In genomic region chr19:4124432-4124831, GRCm38 (mm10) we compare ENCODE assay signal across 26 mouse cellular contexts. TPM values are rescaled to one million over a fixed set of nuclear protein-coding genes. Genes with fewer than 3 reads are reported as not detected.
DNase-seq lines count a peak whose midpoint lies in the region; ATAC-seq and TF ChIP-seq lines count a peak whose summit lies in the region.
"Had no signal": no experiment of that assay in that cellular context is flagged by ENCODE, and none has a peak within 500 bp of the region (broad histone marks: within the 10 kb centered on the region; RNA-seq: fewer than 3 reads in every experiment).

No protein-coding gene starts in this region.

- TF ChIP-seq CTCF in intestine, postnatal 0 days (IDR thresholded peaks at IDR 0.05; ENCODE audit: low read depth), result no peak
- no peak for TF ChIP-seq CTCF in liver, postnatal 0 days (IDR thresholded peaks at IDR 0.05; ENCODE audit: low read depth)

- H3K4me3 ChIP-seq in intestine, embryonic 16.5 days (ENCODE audit: low read length), result no peak overlapping the region
- no peak overlapping the region for H3K4me3 ChIP-seq in intestine, postnatal 0 days (ENCODE audit: low read depth, low read length)
- no peak overlapping the region for H3K4me3 ChIP-seq in midbrain, embryonic 16.5 days (ENCODE audit: low read depth, low read length)
- H3K4me3 ChIP-seq in midbrain, embryonic 10.5 days, result no peak overlapping the region
- peak overlapping the region; percentile 74; the same call in 1 of the 2 replicates for H3K4me3 ChIP-seq in embryonic facial prominence, embryonic 13.5 days
- no peak overlapping the region for H3K4me3 ChIP-seq in liver, postnatal 0 days (ENCODE audit: low read depth, low read length)
- H3K4me3 ChIP-seq: heart, adult 2 months had no signal

- no peak overlapping the region for H3K9ac ChIP-seq in intestine, embryonic 16.5 days (ENCODE audit: low read depth, low read length)
- H3K9ac ChIP-seq in intestine, postnatal 0 days (ENCODE audit: low read depth, low read length), result no peak overlapping the region
- H3K9ac ChIP-seq in midbrain, embryonic 16.5 days (ENCODE audit: low read depth, low read length), result peak overlapping the region; percentile 14; the same call in 1 of the 2 replicates
- peak overlapping the region; percentile 87 for H3K9ac ChIP-seq in embryonic facial prominence, embryonic 13.5 days
- H3K9ac ChIP-seq in liver, postnatal 0 days (replicated peaks), result no peak overlapping the region
- H3K9ac ChIP-seq: forebrain, embryonic 12.5 days had no signal

- WGBS in intestine, embryonic 16.5 days, result 75% methylated on average over 4 of the region's 4 CpGs
- 64% methylated on average over 4 of the region's 4 CpGs for WGBS in intestine, postnatal 0 days
- 91% methylated on average over 4 of the region's 4 CpGs for WGBS in midbrain, embryonic 16.5 days
- WGBS in midbrain, embryonic 10.5 days, result 89% methylated on average over 4 of the region's 4 CpGs
- WGBS in embryonic facial prominence, embryonic 13.5 days, result 54% methylated on average over 4 of the region's 4 CpGs
- WGBS in liver, postnatal 0 days (ENCODE audit: insufficient replicate concordance), result 81% methylated on average over 4 of the region's 4 CpGs

- no peaks in the 10 kb centered on the region for H3K27me3 ChIP-seq in intestine, embryonic 16.5 days (replicated peaks; ENCODE audit: control insufficient read depth, insufficient read depth, low read length)
- no peaks in the 10 kb centered on the region for H3K27me3 ChIP-seq in intestine, postnatal 0 days (replicated peaks; ENCODE audit: control insufficient read depth, insufficient read depth, low read length)
- no peaks in the 10 kb centered on the region for H3K27me3 ChIP-seq in midbrain, embryonic 16.5 days (ENCODE audit: control insufficient read depth, insufficient read depth, low read depth, low read length)
- peaks cover 8% of the 10 kb centered on the region; the same call in 1 of the 2 replicates for H3K27me3 ChIP-seq in midbrain, embryonic 10.5 days (ENCODE audit: low read depth, poor library complexity, severe bottlenecking)
- H3K27me3 ChIP-seq in embryonic facial prominence, embryonic 13.5 days, result no peaks in the 10 kb centered on the region
- no peaks in the 10 kb centered on the region for H3K27me3 ChIP-seq in liver, postnatal 0 days (ENCODE audit: insufficient read depth, low read length)
- H3K27me3 ChIP-seq: kidney, embryonic 15.5 days; lung, embryonic 15.5 days had no signal

- H3K36me3 ChIP-seq in intestine, embryonic 16.5 days (ENCODE audit: control insufficient read depth, insufficient read depth, low read length), result 0 out of 2 replicates have a peak, but pooled peaks cover 2% of the 10 kb centered on the region
- H3K36me3 ChIP-seq in intestine, postnatal 0 days (ENCODE audit: control insufficient read depth, insufficient read depth), result peaks cover 10% of the 10 kb centered on the region
- H3K36me3 ChIP-seq in midbrain, embryonic 16.5 days (ENCODE audit: control insufficient read depth, insufficient read depth, low read length), result peaks cover 6% of the 10 kb centered on the region; the same call in 1 of the 2 replicates
- peaks cover 21% of the 10 kb centered on the region for H3K36me3 ChIP-seq in midbrain, embryonic 10.5 days
- peaks cover 19% of the 10 kb centered on the region for H3K36me3 ChIP-seq in embryonic facial prominence, embryonic 13.5 days
- peaks cover 16% of the 10 kb centered on the region for H3K36me3 ChIP-seq in liver, postnatal 0 days (replicated peaks; ENCODE audit: insufficient read depth, low read length)

- H3K9me3 ChIP-seq in intestine, embryonic 16.5 days (ENCODE audit: control insufficient read depth, low read length), result no peaks in the 10 kb centered on the region
- H3K9me3 ChIP-seq in intestine, postnatal 0 days (ENCODE audit: control insufficient read depth), result no peaks in the 10 kb centered on the region
- no peaks in the 10 kb centered on the region for H3K9me3 ChIP-seq in midbrain, embryonic 16.5 days (replicated peaks; ENCODE audit: control insufficient read depth, low read length, poor library complexity, severe bottlenecking)
- H3K9me3 ChIP-seq in midbrain, embryonic 10.5 days (replicated peaks), result no peaks in the 10 kb centered on the region
- no peaks in the 10 kb centered on the region for H3K9me3 ChIP-seq in embryonic facial prominence, embryonic 13.5 days
- no peaks in the 10 kb centered on the region for H3K9me3 ChIP-seq in liver, postnatal 0 days (ENCODE audit: low read length)
- H3K9me3 ChIP-seq: forebrain, embryonic 12.5 days; kidney, embryonic 15.5 days; lung, embryonic 15.5 days had no signal

- H3K27ac ChIP-seq in intestine, embryonic 16.5 days (ENCODE audit: low read length), result peak overlapping the region; percentile 6; the same call in 1 of the 2 replicates
- no peak overlapping the region for H3K27ac ChIP-seq in intestine, postnatal 0 days (ENCODE audit: low read depth, low read length)
- no peak overlapping the region for H3K27ac ChIP-seq in midbrain, embryonic 16.5 days (ENCODE audit: low read length)
- no peak overlapping the region for H3K27ac ChIP-seq in midbrain, embryonic 10.5 days (replicated peaks)
- H3K27ac ChIP-seq in embryonic facial prominence, embryonic 13.5 days, result peak overlapping the region; percentile 82
- 0 out of 2 replicates have a peak overlapping the region, but pooled peaks have one; percentile 78 for H3K27ac ChIP-seq in liver, postnatal 0 days (ENCODE audit: low read depth)
- H3K27ac ChIP-seq: heart, adult 2 months; lung, embryonic 15.5 days had no signal

- H3K4me2 ChIP-seq in intestine, embryonic 16.5 days (ENCODE audit: low read depth, low read length), result no peak overlapping the region
- no peak overlapping the region for H3K4me2 ChIP-seq in intestine, postnatal 0 days (replicated peaks; ENCODE audit: low read depth)
- no peak overlapping the region for H3K4me2 ChIP-seq in midbrain, embryonic 16.5 days (ENCODE audit: low read length)
- H3K4me2 ChIP-seq in embryonic facial prominence, embryonic 13.5 days, result peak overlapping the region; percentile 72
- H3K4me2 ChIP-seq in liver, postnatal 0 days (ENCODE audit: low read depth, low read length), result peak overlapping the region; percentile 64

- H3K4me1 ChIP-seq in intestine, embryonic 16.5 days (ENCODE audit: control insufficient read depth, insufficient read depth, low read length), result peaks cover 21% of the 10 kb centered on the region
- H3K4me1 ChIP-seq in intestine, postnatal 0 days (replicated peaks; ENCODE audit: control insufficient read depth, insufficient read depth, low read length), result peaks cover 8% of the 10 kb centered on the region; the same call in 1 of the 2 replicates
- peaks cover 21% of the 10 kb centered on the region for H3K4me1 ChIP-seq in midbrain, embryonic 16.5 days (ENCODE audit: control insufficient read depth, insufficient read depth, low read length)
- peaks cover 36% of the 10 kb centered on the region for H3K4me1 ChIP-seq in midbrain, embryonic 10.5 days
- H3K4me1 ChIP-seq in embryonic facial prominence, embryonic 13.5 days, result peaks cover 46% of the 10 kb centered on the region
- peaks cover 52% of the 10 kb centered on the region for H3K4me1 ChIP-seq in liver, postnatal 0 days (ENCODE audit: insufficient read depth)

- no peak for TF ChIP-seq EP300 in liver, postnatal 0 days (IDR thresholded peaks at IDR 0.05; ENCODE audit: low read depth)

- DNase-seq in midbrain, embryonic 10.5 days (ENCODE audit: low spot score), result no peak
- DNase-seq in liver, postnatal 0 days, result no peak
- no peak for DNase-seq in c-Kit-positive CD71-positive TER-119-positive erythroid progenitor cells, embryonic 14.5 days (ENCODE audit: low spot score)
- no peak for DNase-seq in adrenal gland, adult 2 months
- DNase-seq: cerebellum, adult 11 months; gastrocnemius, postnatal 10 days; heart, adult 2 months; right cerebral cortex, postnatal 4 days; thymus, adult 2 months had no signal

- no peak for ATAC-seq in intestine, embryonic 16.5 days
- no peak for ATAC-seq in intestine, postnatal 0 days
- no peak for ATAC-seq in midbrain, embryonic 16.5 days
- no peak for ATAC-seq in embryonic facial prominence, embryonic 13.5 days (ENCODE audit: insufficient number of reproducible peaks, insufficient read depth, low FRiP score, low TSS enrichment, low read depth)
- ATAC-seq in liver, postnatal 0 days, result no peak

RNA-seq across cellular contexts. Expression of gene Aip, which starts 1.2 kb away (rescaled TPM):
- polyA plus RNA-seq in intestine, embryonic 16.5 days (2015; fragmentation: Nextera tagmentation; extraction: Ambion mirVana), result 78.4 and 81.2 TPM in 2 replicates
- polyA plus RNA-seq in intestine, postnatal 0 days (2015; fragmentation: Nextera tagmentation; extraction: Ambion mirVana), result 42.0 and 42.3 TPM in 2 replicates
- 92.9 and 102 TPM in 2 replicates for polyA plus RNA-seq in midbrain, embryonic 16.5 days (2015; fragmentation: Nextera tagmentation; extraction: Ambion mirVana)
- polyA plus RNA-seq in midbrain, embryonic 10.5 days (2016; fragmentation: Nextera tagmentation; extraction: Ambion mirVana), result 60.6 and 61.7 TPM in 2 replicates
- polyA plus RNA-seq in embryonic facial prominence, embryonic 13.5 days (2015; fragmentation: Nextera tagmentation; extraction: Ambion mirVana), result 97.6 and 107 TPM in 2 replicates
- 23.1 and 26.8 TPM in 2 replicates for polyA plus RNA-seq in liver, postnatal 0 days (2015; fragmentation: Nextera tagmentation; extraction: Ambion mirVana)
- total RNA-seq in adrenal gland, adult 2 months (2021), result 100 to 1,000 TPM; 102 to 134 TPM
- polyA plus RNA-seq in adrenal gland, adult 2 months (2012; rRNA removed), result 89.5 and 99.3 TPM in 2 replicates

RNA-seq across cellular contexts. Expression of gene Gpr152, which starts 15.2 kb away (rescaled TPM):
- polyA plus RNA-seq in intestine, embryonic 16.5 days (2015; fragmentation: Nextera tagmentation; extraction: Ambion mirVana), result 0.04 TPM in 1 of 2 replicates, not detected in the other
- polyA plus RNA-seq in intestine, postnatal 0 days (2015; fragmentation: Nextera tagmentation; extraction: Ambion mirVana), result not detected in 2 replicates
- polyA plus RNA-seq in midbrain, embryonic 16.5 days (2015; fragmentation: Nextera tagmentation; extraction: Ambion mirVana), result 0.09 TPM in 1 of 2 replicates, not detected in the other
- polyA plus RNA-seq in midbrain, embryonic 10.5 days (2016; fragmentation: Nextera tagmentation; extraction: Ambion mirVana), result not detected in 2 replicates
- not detected in 2 replicates for polyA plus RNA-seq in embryonic facial prominence, embryonic 13.5 days (2015; fragmentation: Nextera tagmentation; extraction: Ambion mirVana)
- polyA plus RNA-seq in liver, postnatal 0 days (2015; fragmentation: Nextera tagmentation; extraction: Ambion mirVana), result not detected in 2 replicates
- total RNA-seq in adrenal gland, adult 2 months (2021), result under 1 TPM; 0.09 to 0.17 TPM
- 0.10 and 0.18 TPM in 2 replicates for polyA plus RNA-seq in adrenal gland, adult 2 months (2012; rRNA removed)
- total RNA-seq: adrenal gland, adult 18-20 months; common myeloid progenitor, adult 5-6 weeks; gastrocnemius, postnatal 10 days; layer of hippocampus, adult 18-20 months; left cerebral cortex, postnatal 36 days; megakaryocyte progenitor cell, adult 5-6 weeks; monocyte, adult 5-6 weeks had no signal
- polyA plus RNA-seq: C2C12; forebrain, embryonic 12.5 days; hindbrain, embryonic 11.5 days; intestine, embryonic 14.5 days; kidney, embryonic 15.5 days; lung, embryonic 15.5 days; neural tube, embryonic 14.5 days had no signal

RNA-seq across cellular contexts. Expression of gene Cabp4, which starts 19.4 kb away (rescaled TPM):
- 0.11 and 0.20 TPM in 2 replicates for polyA plus RNA-seq in intestine, embryonic 16.5 days (2015; fragmentation: Nextera tagmentation; extraction: Ambion mirVana)
- 0.33 TPM in 2 replicates for polyA plus RNA-seq in intestine, postnatal 0 days (2015; fragmentation: Nextera tagmentation; extraction: Ambion mirVana)
- polyA plus RNA-seq in midbrain, embryonic 16.5 days (2015; fragmentation: Nextera tagmentation; extraction: Ambion mirVana), result 0.24 and 0.48 TPM in 2 replicates
- polyA plus RNA-seq in midbrain, embryonic 10.5 days (2016; fragmentation: Nextera tagmentation; extraction: Ambion mirVana), result not detected in 2 replicates
- not detected in 2 replicates for polyA plus RNA-seq in embryonic facial prominence, embryonic 13.5 days (2015; fragmentation: Nextera tagmentation; extraction: Ambion mirVana)
- 0.11 and 0.15 TPM in 2 replicates for polyA plus RNA-seq in liver, postnatal 0 days (2015; fragmentation: Nextera tagmentation; extraction: Ambion mirVana)
- under 1 TPM; 0.29 to 0.69 TPM for total RNA-seq in adrenal gland, adult 2 months (2021)
- 0.12 and 0.26 TPM in 2 replicates for polyA plus RNA-seq in adrenal gland, adult 2 months (2012; rRNA removed)
- total RNA-seq: common myeloid progenitor, adult 5-6 weeks; gastrocnemius, postnatal 10 days; heart, adult 2 months; left cerebral cortex, postnatal 36 days; megakaryocyte progenitor cell, adult 5-6 weeks; monocyte, adult 5-6 weeks had no signal
- polyA plus RNA-seq: hindbrain, embryonic 11.5 days; intestine, embryonic 14.5 days had no signal

RNA-seq across cellular contexts. Expression of gene Coro1b, which starts 24.0 kb away (rescaled TPM):
- polyA plus RNA-seq in intestine, embryonic 16.5 days (2015; fragmentation: Nextera tagmentation; extraction: Ambion mirVana), result 264 and 288 TPM in 2 replicates
- polyA plus RNA-seq in intestine, postnatal 0 days (2015; fragmentation: Nextera tagmentation; extraction: Ambion mirVana), result 237 and 239 TPM in 2 replicates
- 102 and 119 TPM in 2 replicates for polyA plus RNA-seq in midbrain, embryonic 16.5 days (2015; fragmentation: Nextera tagmentation; extraction: Ambion mirVana)
- 133 and 138 TPM in 2 replicates for polyA plus RNA-seq in midbrain, embryonic 10.5 days (2016; fragmentation: Nextera tagmentation; extraction: Ambion mirVana)
- 129 and 150 TPM in 2 replicates for polyA plus RNA-seq in embryonic facial prominence, embryonic 13.5 days (2015; fragmentation: Nextera tagmentation; extraction: Ambion mirVana)
- 63.0 and 64.4 TPM in 2 replicates for polyA plus RNA-seq in liver, postnatal 0 days (2015; fragmentation: Nextera tagmentation; extraction: Ambion mirVana)
- 100 to 1,000 TPM; 154 to 202 TPM for total RNA-seq in adrenal gland, adult 2 months (2021)
- polyA plus RNA-seq in adrenal gland, adult 2 months (2012; rRNA removed), result 199 and 225 TPM in 2 replicates

RNA-seq across cellular contexts. Expression of gene Pitpnm1, which starts 24.6 kb away (rescaled TPM):
- 17.5 and 19.7 TPM in 2 replicates for polyA plus RNA-seq in intestine, embryonic 16.5 days (2015; fragmentation: Nextera tagmentation; extraction: Ambion mirVana)
- polyA plus RNA-seq in intestine, postnatal 0 days (2015; fragmentation: Nextera tagmentation; extraction: Ambion mirVana), result 13.7 and 16.3 TPM in 2 replicates
- polyA plus RNA-seq in midbrain, embryonic 16.5 days (2015; fragmentation: Nextera tagmentation; extraction: Ambion mirVana), result 105 and 113 TPM in 2 replicates
- polyA plus RNA-seq in midbrain, embryonic 10.5 days (2016; fragmentation: Nextera tagmentation; extraction: Ambion mirVana), result 12.8 and 15.1 TPM in 2 replicates
- polyA plus RNA-seq in embryonic facial prominence, embryonic 13.5 days (2015; fragmentation: Nextera tagmentation; extraction: Ambion mirVana), result 6.4 and 8.3 TPM in 2 replicates
- 6.6 and 7.4 TPM in 2 replicates for polyA plus RNA-seq in liver, postnatal 0 days (2015; fragmentation: Nextera tagmentation; extraction: Ambion mirVana)
- total RNA-seq in adrenal gland, adult 2 months (2021), result 10 to 100 TPM; 87.4 to 87.6 TPM
- 164 and 171 TPM in 2 replicates for polyA plus RNA-seq in adrenal gland, adult 2 months (2012; rRNA removed)

Comparison
In these comparisons a context has a peak if more than half of its experiments do, and no peak if none do; other contexts are left out.
1. H3K27ac ChIP-seq: peak in intestine, embryonic 16.5 days (single experiment), embryonic facial prominence, embryonic 13.5 days (single experiment) and liver, postnatal 0 days (single experiment); none in intestine, postnatal 0 days (single experiment), midbrain, embryonic 16.5 days (single experiment) and midbrain, embryonic 10.5 days (single experiment).
2. H3K4me2 ChIP-seq: peak in embryonic facial prominence, embryonic 13.5 days (single experiment) and liver, postnatal 0 days (single experiment); none in intestine, embryonic 16.5 days (single experiment), intestine, postnatal 0 days (single experiment) and midbrain, embryonic 16.5 days (single experiment).
3. H3K9ac ChIP-seq: peak in midbrain, embryonic 16.5 days (single experiment) and embryonic facial prominence, embryonic 13.5 days (single experiment); none in intestine, embryonic 16.5 days (single experiment), intestine, postnatal 0 days (single experiment) and liver, postnatal 0 days (single experiment).